Mouse (Mus musculus) stomach, postnatal 0 days (tissue): ENCODE data around the gene Acoxl. TPM values are rescaled to one million over a fixed set of nuclear protein-coding genes. Genes with fewer than 3 reads are reported as not detected.

Experiments used
- ATAC-seq: fragments of 200-750 bp; cut with Nextera tagmentation; 2 replicates; pipeline ENCODE4 v1.8.0; 2017; ENCODE audit not compliant: low FRiP score, low TSS enrichment
- DNase-seq: peaks from one replicate; pipeline ENCODE4 v3.0.0-alpha.2; 2016; ENCODE audit warnings: low spot score
- H3K27ac ChIP-seq: fragments of 300-500 bp; sonication (generic); replicated peaks from 2 replicates; pipeline ENCODE4 v1.5.1; 2014; ENCODE audit warnings: mild to moderate bottlenecking, control low read depth
- H3K27me3 ChIP-seq: fragments of 300-500 bp; sonication (generic); 2 replicates; pipeline ENCODE4 v1.6.1; 2014; ENCODE audit warnings: low read length; ENCODE audit not compliant: control insufficient read depth, insufficient read depth
- H3K36me3 ChIP-seq: fragments of 300-500 bp; sonication (generic); 2 replicates; pipeline ENCODE4 v1.6.1; 2014; ENCODE audit warnings: low read length, mixed read lengths; ENCODE audit not compliant: control insufficient read depth, insufficient read depth
- H3K4me1 ChIP-seq: fragments of 300-500 bp; sonication (generic); replicated peaks from 2 replicates; pipeline ENCODE4 v1.6.1; 2014; ENCODE audit warnings: antibody characterized with exemption; ENCODE audit not compliant: control insufficient read depth, insufficient read depth
- H3K4me2 ChIP-seq: fragments of 300-500 bp; sonication (generic); replicated peaks from 2 replicates; pipeline ENCODE4 v1.6.1; 2014; ENCODE audit warnings: low read depth, mild to moderate bottlenecking, control low read depth, moderate library complexity
- H3K4me3 ChIP-seq: fragments of 300-500 bp; sonication (generic); 2 replicates; pipeline ENCODE4 v1.5.1; 2014; ENCODE audit warnings: low read depth, low read length, control low read depth
- H3K9ac ChIP-seq: fragments of 300-500 bp; sonication (generic); 2 replicates; pipeline ENCODE4 v1.6.1; 2014; ENCODE audit warnings: mild to moderate bottlenecking, low read length, control low read depth, mixed read lengths
- H3K9me3 ChIP-seq: fragments of 300-500 bp; sonication (generic); 2 replicates; pipeline ENCODE4 v1.6.1; 2016; ENCODE audit warnings: low read length; ENCODE audit not compliant: control insufficient read depth
- CTCF ChIP-seq: IDR thresholded peaks from 2 replicates; pipeline ENCODE4 v1.5.1; 2016; ENCODE audit warnings: antibody characterized with exemption, low read depth, mild to moderate bottlenecking, moderate library complexity
- EP300 ChIP-seq: optimal IDR thresholded peaks from 2 replicates; pipeline ENCODE3; 2016; ENCODE audit warnings: antibody characterized with exemption
- WGBS: fragments of 180-500 bp; shearing (Covaris S2); extraction: QIAGEN DNeasy Blood & Tissue Kit; methylation state at CpG from one replicate; pipeline ENCODE4 v1.1.7; 2014; 5-methylcytosine and 5-hydroxymethylcytosine counted together
- polyA plus RNA-seq: library from polyadenylated mRNA; unstranded; fragments of >200 nt; fragmentation: Nextera tagmentation; extraction: Ambion mirVana; gene quantifications from 2 replicates; pipeline ENCODE4 v1.2.1, GENCODE M21; 2015

The Acoxl gene
- polyA plus RNA-seq, 1 experiment from 2014 or later, result 0.17 TPM

DNA sequence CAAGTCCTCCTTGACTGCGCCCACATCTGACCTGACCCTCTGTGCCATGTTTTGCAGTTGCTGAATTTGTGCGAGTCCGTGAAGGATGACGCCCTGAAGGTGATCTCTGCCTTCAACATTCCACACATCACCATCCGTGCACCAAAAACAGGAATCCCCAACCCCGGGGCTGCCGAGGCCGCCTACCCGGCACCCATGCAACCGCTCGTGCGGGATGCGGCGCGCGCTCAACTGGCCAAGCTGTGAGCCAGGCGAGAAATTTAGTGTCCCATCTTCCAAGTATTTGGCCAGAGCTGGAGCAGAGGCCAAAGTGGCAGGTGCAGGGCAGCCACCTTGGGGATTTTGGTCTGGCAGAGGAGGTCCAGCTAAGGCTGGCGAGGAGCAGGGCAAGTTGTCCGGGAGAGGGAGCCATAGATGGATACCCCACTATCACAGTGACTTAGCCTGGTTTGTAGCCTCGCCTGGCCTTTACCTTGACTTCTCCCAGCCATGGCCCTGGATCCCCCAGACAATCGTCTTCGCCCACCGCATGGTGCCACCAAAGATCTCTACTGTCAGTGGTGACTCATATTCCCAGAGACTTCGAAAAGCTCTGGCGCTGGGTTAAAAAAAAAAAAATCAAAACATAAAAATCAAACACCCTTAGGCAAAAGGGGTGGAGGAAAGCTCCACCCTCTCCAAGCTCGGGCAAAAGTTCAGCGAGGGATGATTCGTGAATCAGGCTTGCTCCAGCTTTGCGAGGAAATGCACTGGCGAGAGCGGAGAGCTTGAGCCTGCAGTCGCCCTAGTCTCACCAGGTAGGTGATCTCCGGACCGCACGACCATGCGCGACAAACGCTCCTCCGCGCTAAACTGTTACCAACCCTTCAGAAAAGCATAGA, 284.5 kb downstream of the Acoxl start:
- no peaks in the 10 kb centered on the region for H3K9me3 ChIP-seq
- TF ChIP-seq CTCF (peak; percentile 54), EP300 (no peak)

DNA sequence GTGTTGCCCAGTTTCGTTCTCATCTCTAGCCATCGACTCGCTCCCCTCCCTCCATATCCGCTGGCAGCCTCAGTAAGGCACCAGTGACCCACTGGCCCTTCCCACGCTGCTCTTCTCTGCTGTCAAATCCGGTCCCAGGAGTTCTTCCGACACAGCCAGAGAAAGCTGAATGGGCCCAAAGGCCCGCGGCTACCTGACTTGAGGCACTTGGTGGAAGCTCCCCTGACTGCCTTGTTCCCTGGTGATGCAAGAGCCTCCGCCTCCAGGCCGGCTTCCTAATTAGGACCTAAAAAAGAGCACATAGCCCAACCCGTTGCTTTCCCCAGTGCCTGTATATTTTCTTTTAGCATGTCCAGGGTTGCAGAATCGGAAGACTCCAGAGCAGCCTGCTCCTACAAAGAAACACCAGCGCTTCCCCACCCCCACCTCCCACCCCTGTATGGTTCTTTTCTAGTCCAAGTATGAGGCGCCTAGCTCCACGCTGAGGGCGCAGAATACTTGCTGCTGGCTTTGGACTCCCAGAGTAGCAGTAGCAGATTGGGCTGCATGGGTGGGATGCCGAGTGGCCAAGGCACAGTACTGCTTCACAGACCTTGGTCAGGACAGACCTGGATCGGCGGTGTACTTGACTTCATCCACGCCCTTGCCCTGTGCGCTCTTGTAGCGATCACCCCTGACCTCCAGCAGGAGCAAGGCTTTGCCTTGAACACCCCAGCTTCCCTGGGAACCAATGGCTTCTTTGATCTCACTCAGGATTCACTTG, 285.4 kb downstream of the Acoxl start:
- TF ChIP-seq EP300 (no peak), CTCF (no peak)
- H3K9ac ChIP-seq, result peak overlapping the region; percentile 31
- no peaks in the 10 kb centered on the region for H3K27me3 ChIP-seq
- peak overlapping the region; percentile 95 for H3K4me2 ChIP-seq
- no peak overlapping the region for H3K27ac ChIP-seq
- peak overlapping the region; percentile 28 for H3K4me3 ChIP-seq
- H3K4me1 ChIP-seq, result peaks cover 7% of the 10 kb centered on the region; the same call in 1 of the 2 replicates
- DNase-seq, result peak; percentile 26
- no peaks in the 10 kb centered on the region for H3K9me3 ChIP-seq
- H3K36me3 ChIP-seq, result no peaks in the 10 kb centered on the region
- WGBS, result 25% methylated on average over 23 of the region's 23 CpGs
- ATAC-seq, result no peak

More for the DNA sequence above, 284.5 kb downstream of the Acoxl start:
- DNase-seq (peak; percentile 48), ATAC-seq (no peak)
- no peak overlapping the region for H3K27ac ChIP-seq
- H3K4me1 ChIP-seq, result peaks cover 7% of the 10 kb centered on the region; the same call in 1 of the 2 replicates
- no peaks in the 10 kb centered on the region for H3K27me3 ChIP-seq
- WGBS, result 6% methylated on average over 40 of the region's 40 CpGs
- peak overlapping the region; percentile 95 for H3K4me2 ChIP-seq
- peak overlapping the region; percentile 28 for H3K4me3 ChIP-seq
- H3K36me3 ChIP-seq, result no peaks in the 10 kb centered on the region
- peak overlapping the region; percentile 31; the same call in 1 of the 2 replicates for H3K9ac ChIP-seq

DNA sequence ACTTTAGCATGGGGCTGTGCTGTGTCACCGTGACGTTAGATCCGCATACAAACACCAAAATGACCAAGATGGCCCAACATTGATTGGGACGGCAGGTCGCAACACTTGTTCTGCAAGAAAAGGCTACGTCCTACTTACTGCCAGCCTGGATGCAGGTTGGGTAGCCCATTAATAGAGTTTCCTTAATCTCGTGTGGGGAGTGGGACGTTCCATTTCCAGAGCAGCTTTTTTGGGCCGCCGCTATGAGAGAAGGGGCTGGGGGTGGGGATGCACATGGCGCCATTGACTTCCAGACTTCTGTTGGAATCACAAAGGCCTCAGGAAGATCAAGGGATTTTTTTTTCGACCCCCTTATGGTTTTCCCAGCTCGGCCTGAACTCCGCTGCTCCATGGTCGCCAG, 286.0 kb downstream of the Acoxl start:
- Histone ChIP-seq H3K27me3 (no peaks in the 10 kb centered on the region), H3K4me3 (peak overlapping the region; percentile 74; the same call in 1 of the 2 replicates), H3K4me1 (peaks cover 7% of the 10 kb centered on the region; the same call in 1 of the 2 replicates), H3K9ac (no peak overlapping the region), H3K36me3 (no peaks in the 10 kb centered on the region), H3K4me2 (peak overlapping the region; percentile 95), H3K27ac (no peak overlapping the region), H3K9me3 (no peaks in the 10 kb centered on the region)
- no peak for TF ChIP-seq CTCF
- TF ChIP-seq EP300, result no peak
- ATAC-seq, result no peak
- WGBS, result 33% methylated on average over 15 of the region's 15 CpGs
- DNase-seq, result no peak

DNA sequence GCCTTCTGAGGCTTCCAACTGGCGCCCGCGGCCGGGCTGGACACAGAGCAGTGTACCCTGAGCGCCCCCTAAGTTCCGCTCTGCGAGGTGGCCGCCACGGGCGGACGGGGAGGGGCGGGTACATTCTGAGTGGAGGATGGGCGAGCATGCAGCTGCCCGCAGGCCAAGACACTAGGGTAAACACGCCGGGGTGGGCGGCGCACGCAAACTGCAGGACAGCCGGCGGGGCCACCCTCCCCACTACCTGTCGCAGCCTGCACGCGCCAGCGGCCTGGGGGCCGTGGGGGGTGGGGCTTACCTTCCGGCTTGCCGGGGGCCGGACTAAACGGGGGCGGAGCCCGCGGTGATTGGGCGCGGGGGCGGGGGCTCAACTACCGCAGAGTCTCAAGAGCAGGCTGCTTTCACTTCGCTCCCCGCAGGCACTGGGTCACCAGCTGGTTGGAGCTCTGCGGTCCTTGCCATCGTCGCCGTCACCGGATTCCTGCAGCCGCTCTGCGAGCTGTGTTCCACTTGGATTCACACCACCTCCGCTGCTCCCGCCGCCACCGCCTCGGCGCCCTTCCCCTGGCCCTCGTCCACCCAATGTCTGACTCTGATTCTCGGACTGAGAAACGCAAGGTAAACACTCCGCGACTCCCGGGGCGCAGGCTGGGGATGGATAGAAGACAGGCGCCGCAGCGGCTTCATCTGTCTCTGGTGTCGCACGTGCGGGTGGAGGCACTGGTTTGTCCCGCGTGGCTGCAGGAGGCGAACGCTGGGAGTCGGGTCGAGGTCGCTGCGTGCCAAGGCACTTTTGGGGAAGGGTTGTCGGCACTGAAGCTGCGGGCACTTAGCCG, 287.2 kb downstream of the Acoxl start, which contains the start of gene Bcl2l11:
TSS of gene Bcl2l11 (plus strand) at position 404 of the 836 bp plus-strand sequence.
- Histone ChIP-seq H3K27ac (peak within 1 kb of the TSS; percentile 92), H3K9ac (peak within 1 kb of the TSS; percentile 80), H3K36me3 (no peaks in the 10 kb centered on the region), H3K9me3 (no peaks in the 10 kb centered on the region), H3K4me2 (peak within 1 kb of the TSS; percentile 95), H3K27me3 (no peaks in the 10 kb centered on the region), H3K4me1 (peaks cover 7% of the 10 kb centered on the region; the same call in 1 of the 2 replicates), H3K4me3 (peak within 1 kb of the TSS; percentile 74)
- DNase-seq, result peak; percentile 97
- under 1% methylated on average over 75 of the region's 76 CpGs for WGBS
- TF ChIP-seq CTCF (peak; percentile 77), EP300 (peak; percentile 77)
- ATAC-seq, result peak; percentile 81

DNA sequence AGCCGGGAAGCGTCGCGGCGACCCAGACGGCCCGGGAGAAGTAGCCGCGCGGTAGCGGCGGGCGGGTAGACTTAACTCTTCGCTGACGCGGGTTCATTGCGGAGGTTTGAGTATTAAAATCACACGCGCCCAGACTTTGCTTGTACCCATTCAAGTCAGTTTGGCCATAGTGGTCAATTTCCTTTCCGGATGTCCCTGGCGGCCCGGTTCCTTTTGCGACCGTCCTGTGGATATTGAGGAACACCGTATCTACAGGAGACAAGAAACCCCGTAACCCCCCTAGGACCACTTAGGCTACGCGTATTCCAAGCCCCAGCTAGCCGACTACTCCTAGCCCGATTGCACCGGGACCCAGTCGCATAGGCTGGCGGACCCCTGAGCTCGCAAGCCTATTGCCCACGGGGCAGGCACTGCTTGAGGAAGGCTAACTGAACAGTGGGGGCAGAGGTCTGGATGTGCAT, 287.9 kb downstream of the Acoxl start:
- H3K9ac ChIP-seq, result peak overlapping the region; percentile 80
- no peaks in the 10 kb centered on the region for H3K9me3 ChIP-seq
- no peak for TF ChIP-seq EP300
- TF ChIP-seq CTCF, result no peak
- H3K4me2 ChIP-seq, result peak overlapping the region; percentile 95
- peaks cover 7% of the 10 kb centered on the region; the same call in 1 of the 2 replicates for H3K4me1 ChIP-seq
- under 1% methylated on average over 35 of the region's 35 CpGs for WGBS
- DNase-seq (no peak), ATAC-seq (peak; percentile 1; the same call in 1 of the 2 replicates)
- H3K36me3 ChIP-seq, result no peaks in the 10 kb centered on the region
- H3K27ac ChIP-seq, result peak overlapping the region; percentile 92
- H3K4me3 ChIP-seq, result peak overlapping the region; percentile 74
- no peaks in the 10 kb centered on the region for H3K27me3 ChIP-seq
